Mouse (Mus musculus): ENCODE results near the gene Esr1.

DNA sequence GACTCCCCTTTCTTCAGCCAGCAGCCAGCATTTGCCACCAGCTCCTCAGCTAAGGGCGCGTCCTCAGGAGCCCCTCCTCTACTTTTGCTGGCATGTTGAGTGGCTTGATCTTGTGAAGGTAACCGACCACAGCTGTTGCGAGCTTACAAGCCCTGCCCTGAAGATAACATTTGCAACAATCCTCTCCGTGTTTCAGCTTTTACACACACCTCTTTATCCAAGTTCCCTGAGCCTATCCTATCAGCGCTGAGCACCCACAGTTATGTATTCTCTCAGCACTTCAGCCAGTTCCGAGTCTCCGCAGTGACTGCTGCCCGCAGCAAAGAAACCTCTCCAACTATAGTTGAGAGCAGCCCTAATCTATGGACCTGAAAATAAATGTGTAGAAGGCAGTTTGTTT, 16.0 kb downstream of the Esr1 start:
- no peak for TF ChIP-seq TCF3 (IDR thresholded peaks at IDR 0.05; ENCODE audit: insufficient read length, low read depth)
- TF ChIP-seq POLR2A (IDR thresholded peaks at IDR 0.05; ENCODE audit: insufficient read length, low read depth), result no peak
- TF ChIP-seq POLR2AphosphoS2 (IDR thresholded peaks at IDR 0.05; ENCODE audit: insufficient read length, low read depth), result no peak
- TF ChIP-seq MAX (IDR thresholded peaks at IDR 0.05; ENCODE audit: low read depth), result no peak
- no peak for TF ChIP-seq TCF12 (IDR thresholded peaks at IDR 0.05; ENCODE audit: insufficient read depth, poor library complexity, severe bottlenecking)
- no peak for TF ChIP-seq CEBPB (IDR thresholded peaks at IDR 0.05; ENCODE audit: insufficient read depth, poor library complexity, severe bottlenecking)
- no peak for TF ChIP-seq REST (IDR thresholded peaks at IDR 0.05; ENCODE audit: insufficient read depth, insufficient read length)
- TF ChIP-seq MYOG (IDR thresholded peaks at IDR 0.05; ENCODE audit: control insufficient read depth in 1 of 3, insufficient read depth in 1 of 3, insufficient read length in 2 of 3, low read depth in 2 of 3), result no peak
- TF ChIP-seq USF1 (IDR thresholded peaks at IDR 0.05; ENCODE audit: low read depth), result no peak
- TF ChIP-seq MYOD1 (IDR thresholded peaks at IDR 0.05; ENCODE audit: control insufficient read depth in 1 of 3, insufficient read length in 2 of 3, low read depth in 2 of 3), result no peak
- TF ChIP-seq E2F4 (IDR thresholded peaks at IDR 0.05; ENCODE audit: insufficient read depth), result no peak
